Mouse (Mus musculus) left cerebral cortex, postnatal 4 days (tissue): ENCODE measurements around the gene Grk3. TPM values are rescaled to one million over a fixed set of nuclear protein-coding genes. Genes with fewer than 3 reads are reported as not detected.
A peak's percentile ranks its signal among the peaks of the same experiment; 100 is the strongest.

Source experiments
- DNase-seq: peaks from one replicate; pipeline ENCODE4 v3.0.0-alpha.2; 2022
- intact Hi-C: fragments of 180-260 bp; cut with DNase I; formaldehyde crosslinking; loops from one replicate; pipeline ENCODE4 v1.15.1; 2025
- total RNA-seq, 2 experiments: library from RNA; stranded (reverse); gene quantifications; 2 replicates each; pipeline ENCODE4 v1.2.3; 2021

Grk3 gene
- total RNA-seq, 2 experiments from 2014 or later = 68.4 to 73.9 TPM

DNA sequence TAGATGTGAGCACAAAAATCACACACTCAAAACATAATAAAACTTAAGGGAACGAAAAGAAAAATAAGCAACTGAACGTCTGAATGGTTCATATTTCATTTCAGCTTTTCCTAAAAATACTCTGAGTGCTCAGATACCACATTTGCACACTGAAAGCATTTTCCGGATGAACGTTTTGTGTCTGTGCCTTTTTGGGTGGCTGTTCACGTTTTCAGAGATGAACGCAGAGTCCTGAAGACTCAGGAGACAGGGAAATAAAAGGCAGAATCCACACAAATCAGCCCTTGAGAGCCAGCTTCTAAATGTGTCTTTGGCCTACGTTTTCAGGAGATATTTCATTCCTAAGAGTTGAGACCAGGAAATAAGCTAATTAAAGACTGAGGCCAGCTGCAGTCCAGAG, 69.7 kb downstream of the Grk3 start:
- DNase-seq = no peak
- intact Hi-C loops = no loop called here

GRCm38 (mm10) chr5:112942244-112942643, 73.3 kb downstream of the Grk3 start:
- intact Hi-C loops = no loop called here
- DNase-seq = no peak

- DNase-seq = no peak
- intact Hi-C loops = no loop called here
Measured at GRCm38 (mm10) chr5:112941001-112941400, 74.6 kb downstream of the Grk3 start.

GRCm38 (mm10) chr5:112936632-112937031, 79.0 kb downstream of the Grk3 start:
- intact Hi-C loops = no loop called here
- no peak for DNase-seq

GRCm38 (mm10) chr5:112935436-112935835, 80.2 kb downstream of the Grk3 start:
- no peak for DNase-seq
- intact Hi-C loops = no loop called here

DNA sequence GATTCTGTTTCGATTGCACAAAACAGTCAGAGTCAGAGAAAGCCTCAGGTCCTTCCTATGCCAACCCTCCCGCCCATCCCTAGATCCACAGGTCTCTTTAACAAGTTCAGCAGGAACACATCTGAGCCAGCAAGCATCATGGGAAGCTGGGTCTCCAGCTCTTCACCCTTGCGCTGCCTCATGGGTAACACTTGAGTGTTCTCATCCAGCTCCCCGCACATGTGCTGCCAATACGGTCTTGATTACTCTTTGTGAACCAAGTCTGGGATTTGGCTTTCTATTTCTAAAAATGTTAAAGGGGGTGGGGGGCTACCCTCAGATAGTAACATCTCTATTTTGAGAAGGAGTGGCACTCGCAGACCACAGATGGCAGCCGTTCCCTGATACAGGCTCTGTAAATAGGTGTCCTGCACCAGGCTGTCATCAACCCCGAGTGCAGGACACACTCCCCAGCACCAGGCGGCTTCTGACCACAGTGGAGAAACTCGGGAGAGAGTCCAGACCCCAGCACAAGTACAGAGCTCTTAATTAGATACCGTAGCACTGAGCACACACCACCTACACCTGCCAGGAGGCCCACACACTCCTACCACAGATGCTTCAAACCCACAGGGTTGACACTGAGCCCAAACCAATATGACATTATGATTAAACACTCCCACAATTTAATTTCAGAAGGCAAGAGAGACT, 82.6 kb downstream of the Grk3 start:
- DNase-seq = no peak
- intact Hi-C loops = no loop called here

DNA sequence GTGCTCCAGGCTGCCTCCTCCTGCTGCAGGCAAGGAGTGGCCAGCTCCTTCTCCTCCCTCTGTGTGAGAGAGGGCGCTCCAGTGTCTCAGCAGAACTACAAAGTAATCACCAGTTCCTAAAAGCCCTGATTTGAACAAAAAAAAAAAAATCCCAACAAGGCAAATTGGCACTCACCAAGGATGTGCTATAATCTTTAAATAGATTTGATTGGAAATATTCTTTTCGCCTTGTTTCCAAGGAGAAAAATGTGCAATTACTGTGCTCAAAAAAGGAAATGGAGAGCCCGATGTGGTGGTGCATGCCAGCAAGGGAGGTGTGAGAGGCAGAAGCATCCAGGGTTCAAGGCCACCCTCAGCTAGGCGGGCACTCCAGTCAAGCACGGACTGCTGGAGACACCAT, 83.7 kb downstream of the Grk3 start:
- intact Hi-C loops = no loop called here
- no peak for DNase-seq

DNA sequence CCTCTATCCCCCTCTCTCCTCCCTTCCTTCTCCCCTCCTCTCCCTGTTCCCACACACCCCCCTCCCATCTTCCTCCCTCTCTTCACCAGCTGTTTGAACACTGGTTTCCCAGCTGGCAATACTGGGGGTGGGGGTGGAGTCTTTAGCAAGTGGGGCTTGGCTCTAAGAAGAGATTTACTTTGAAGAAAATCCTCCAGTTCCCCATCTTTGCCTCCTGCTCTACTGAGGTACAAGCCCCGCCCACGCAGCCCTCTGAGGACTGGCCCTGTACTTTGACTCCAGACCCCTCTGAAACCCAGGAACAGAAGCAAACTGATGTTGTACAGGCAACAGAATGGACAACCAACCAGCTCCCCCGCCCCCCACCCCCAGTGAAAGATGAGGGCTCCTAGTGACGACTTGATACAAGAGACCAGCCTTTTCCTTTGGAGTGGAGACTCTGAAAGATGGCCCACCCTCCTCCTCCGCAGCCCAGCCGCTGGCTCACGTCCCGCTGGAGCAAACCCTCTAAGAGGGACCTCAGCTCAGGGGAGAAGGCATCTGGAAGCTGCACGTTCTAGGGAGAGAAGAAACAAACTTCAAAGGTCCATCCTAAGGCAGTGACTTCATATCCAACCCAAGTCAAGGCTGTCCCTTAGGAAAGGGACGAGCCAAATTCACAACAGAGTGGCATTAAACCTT, 87.2 kb downstream of the Grk3 start:
- intact Hi-C loops = no loop called here
- no peak for DNase-seq

GRCm38 (mm10) chr5:112925422-112925821, 90.2 kb downstream of the Grk3 start:
- intact Hi-C loops = no loop called here

GRCm38 (mm10) chr5:112924806-112925205, 90.8 kb downstream of the Grk3 start:
- intact Hi-C loops = no loop called here
- no peak for DNase-seq

More at GRCm38 (mm10) chr5:112925422-112925821, 90.2 kb downstream of the Grk3 start:
- DNase-seq = no peak

- no peak for DNase-seq
Measured at GRCm38 (mm10) chr5:112923841-112924240, 91.8 kb downstream of the Grk3 start.

GRCm38 (mm10) chr5:112921914-112922313, 93.7 kb downstream of the Grk3 start:
- DNase-seq = no peak
- intact Hi-C loops = no loop called here

More at GRCm38 (mm10) chr5:112923841-112924240, 91.8 kb downstream of the Grk3 start:
- intact Hi-C loops = no loop called here

DNA sequence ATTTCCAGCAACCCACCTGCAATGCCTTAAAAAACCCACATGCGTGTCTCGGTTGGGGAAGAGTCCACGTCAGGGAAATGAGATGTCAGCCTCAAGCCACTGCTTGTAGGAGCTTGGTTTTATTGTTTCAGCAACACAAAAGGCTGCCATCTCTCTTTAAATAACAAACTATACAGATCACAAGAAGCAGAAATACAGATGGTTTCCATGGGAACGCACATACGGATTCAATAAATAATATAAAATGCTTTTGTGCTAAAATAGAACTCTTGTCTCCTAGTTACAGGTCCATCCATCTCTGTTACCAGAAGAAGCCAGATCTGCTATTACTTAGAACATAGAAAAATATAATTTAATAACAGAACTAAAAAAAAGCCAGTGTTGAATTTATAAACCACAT, 105.2 kb downstream of the Grk3 start:
- intact Hi-C loops = no loop called here
- no peak for DNase-seq

DNA sequence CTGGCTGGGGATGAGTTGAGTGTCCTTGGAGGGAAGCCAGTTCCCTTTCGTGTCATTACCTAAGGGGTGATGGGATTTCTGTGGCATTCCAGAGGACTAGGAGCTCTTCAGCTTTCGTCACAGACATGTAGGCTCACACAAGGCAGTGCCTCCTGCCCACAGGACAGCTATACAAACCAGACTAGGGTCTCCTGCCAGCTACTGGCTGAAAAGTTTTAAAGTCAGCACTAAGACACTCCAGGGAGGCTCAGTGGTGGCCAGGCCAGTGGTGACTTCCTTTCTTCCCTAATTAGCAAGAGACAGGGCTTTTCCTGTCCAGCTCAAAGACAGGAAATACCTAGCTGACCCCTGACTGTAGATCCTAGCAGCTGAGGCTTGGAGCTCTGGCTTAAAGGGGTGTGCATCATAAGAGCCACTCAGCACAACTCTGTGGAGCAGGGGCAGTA, 107.4 kb downstream of the Grk3 start:
- DNase-seq = no peak
- intact Hi-C loops = no loop called here

GRCm38 (mm10) chr5:112907504-112907903, 108.1 kb downstream of the Grk3 start:
- intact Hi-C loops = no loop called here
- DNase-seq = no peak

DNA sequence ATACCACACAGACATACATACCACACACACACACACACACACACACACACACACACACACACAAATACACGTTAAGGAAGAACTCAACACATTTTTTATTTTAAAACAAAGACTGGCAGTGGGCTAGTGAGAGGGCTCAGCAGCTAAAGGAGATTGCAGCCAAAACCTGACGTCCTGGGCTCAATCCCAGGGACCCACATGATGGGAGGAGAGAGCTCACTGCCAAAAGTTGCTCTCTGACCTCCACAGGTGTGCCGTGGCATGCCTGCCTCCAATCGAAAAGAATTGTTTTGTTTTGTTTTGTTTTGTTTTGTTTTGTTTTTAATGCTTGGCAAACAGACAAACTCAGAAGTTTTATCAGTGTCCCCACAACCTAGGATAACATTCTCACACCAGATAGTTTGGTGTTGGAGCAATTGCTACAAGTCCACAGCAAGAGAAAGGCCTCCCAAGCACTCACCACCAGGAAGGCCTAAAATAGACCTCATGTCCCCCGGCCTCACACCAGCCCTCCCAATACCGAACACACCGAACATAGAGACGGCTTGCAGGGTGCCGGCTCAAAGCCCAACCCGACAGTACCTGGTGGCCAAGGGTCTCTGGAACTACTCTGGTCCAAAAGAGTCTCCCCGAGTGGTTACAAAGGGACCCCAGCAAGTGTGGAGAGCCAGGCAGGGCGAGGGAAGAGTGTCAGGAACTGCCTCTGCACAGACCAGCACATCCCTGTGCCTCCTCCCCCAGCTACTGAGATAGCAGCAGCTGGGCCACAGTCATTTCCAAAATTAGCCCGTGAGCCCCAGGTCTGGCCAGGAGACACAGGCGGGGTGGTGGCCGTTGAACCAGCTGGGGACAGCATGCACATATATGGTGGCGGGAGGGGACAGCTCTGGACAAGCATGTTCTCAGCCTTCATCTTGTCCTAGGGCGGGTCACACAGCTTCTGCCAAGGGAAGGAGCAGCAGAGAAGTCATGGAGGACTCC, 119.6 kb downstream of the Grk3 start, which contains the start of gene Myo18b:
Gene Myo18b, minus strand, starts transcription at position 689 of the 981 bp plus-strand sequence.
- intact Hi-C loops = no loop called here
- DNase-seq = no peak

DNA sequence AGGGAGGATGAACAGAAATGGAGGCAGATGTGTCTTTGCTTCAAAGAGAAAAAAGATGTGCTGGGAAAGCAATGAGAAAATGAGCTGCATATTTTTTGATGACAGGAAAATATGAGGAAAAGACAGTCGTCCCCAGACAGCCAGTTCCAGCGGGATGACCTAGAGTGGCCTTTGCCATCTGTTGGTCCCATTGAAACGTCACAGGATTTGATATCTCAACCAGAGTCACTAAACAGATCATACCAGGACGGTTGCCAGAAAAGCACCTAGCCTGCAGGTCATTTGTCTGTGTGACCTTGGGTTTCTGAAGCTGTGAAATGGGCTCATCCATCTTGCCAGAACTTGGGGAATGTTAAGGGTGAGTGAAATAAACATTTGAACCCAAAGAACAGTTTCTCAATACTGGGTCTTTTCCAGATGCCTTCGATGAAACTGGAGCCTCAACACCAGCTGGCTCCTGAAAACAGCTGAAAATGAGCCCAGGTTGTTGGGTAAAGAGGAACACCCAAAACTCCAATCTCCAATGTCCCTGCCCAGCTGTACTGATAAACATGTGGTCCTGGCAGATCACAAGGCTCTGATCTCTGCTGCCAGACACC, 122.0 kb downstream of the Grk3 start:
- intact Hi-C loops = no loop called here
- no peak for DNase-seq

DNA sequence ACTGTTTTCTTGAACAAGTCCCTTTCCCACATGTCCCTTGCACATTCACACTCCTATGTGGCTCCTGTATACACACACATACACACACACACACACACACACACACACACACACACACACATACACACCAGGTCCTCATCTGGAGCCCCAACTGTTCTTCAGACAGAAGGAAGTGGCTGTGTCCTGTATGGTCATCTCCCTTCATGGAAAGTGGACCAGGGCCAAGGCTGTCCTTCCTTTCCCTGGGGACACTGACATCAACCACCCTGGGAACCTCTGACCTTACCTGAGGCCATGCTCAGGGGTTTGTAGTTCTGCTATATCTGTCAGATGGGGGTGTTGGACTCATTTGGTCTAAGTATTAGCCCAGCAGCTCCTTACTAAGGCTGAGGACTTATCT, 123.2 kb downstream of the Grk3 start:
- intact Hi-C loops = no loop called here
- DNase-seq = no peak

DNA sequence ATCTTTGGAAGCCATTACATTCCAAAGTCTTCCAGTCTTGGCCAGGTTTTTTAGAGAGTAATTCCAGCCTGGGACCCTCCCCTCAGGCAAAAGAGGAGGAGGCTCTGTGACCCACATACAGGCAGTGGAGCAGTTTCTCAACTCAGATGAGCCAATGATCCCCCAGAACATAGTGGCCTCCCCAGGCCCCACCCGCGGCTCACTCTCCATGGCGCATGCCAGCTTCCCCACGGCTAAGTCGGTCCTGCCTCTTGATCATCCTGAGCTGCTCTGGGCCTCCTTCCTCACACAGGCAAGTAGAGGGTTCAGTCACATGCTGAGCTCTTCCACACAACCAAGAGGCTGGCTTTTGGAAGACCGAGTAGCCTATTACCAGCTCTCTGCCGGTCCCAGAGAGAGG, 126.9 kb downstream of the Grk3 start:
- no peak for DNase-seq
- intact Hi-C loops = no loop called here

GRCm38 (mm10) chr5:112886687-112887491, 128.7 kb downstream of the Grk3 start:
- DNase-seq = peak; percentile 89
- intact Hi-C loops = no loop called here
